Mouse (Mus musculus) lung, embryonic 14.5 days (tissue): ENCODE data around the gene Nsfl1c. TPM values are rescaled to one million over a fixed set of nuclear protein-coding genes. Genes with fewer than 3 reads are reported as not detected.

Experiments used
- ATAC-seq: fragments of 200-750 bp; cut with Nextera tagmentation; 2 replicates; pipeline ENCODE4 v1.8.0; 2017; ENCODE audit warnings: mild to moderate bottlenecking, moderate TSS enrichment, moderate library complexity; ENCODE audit not compliant: insufficient read depth
- DNase-seq: peaks from one replicate; pipeline ENCODE4 v3.0.0-alpha.2; 2015
- H3K27ac ChIP-seq: fragments of 300-500 bp; sonication (generic); 2 replicates; pipeline ENCODE4 v1.5.1; 2014; ENCODE audit warnings: low read depth, mild to moderate bottlenecking, moderate library complexity
- H3K27me3 ChIP-seq: fragments of 300-500 bp; sonication (generic); 2 replicates; pipeline ENCODE4 v1.6.1; 2014; ENCODE audit warnings: low read length, control low read depth; ENCODE audit not compliant: insufficient read depth
- H3K36me3 ChIP-seq: fragments of 300-500 bp; sonication (generic); 2 replicates; pipeline ENCODE4 v1.6.1; 2014; ENCODE audit warnings: control low read depth; ENCODE audit not compliant: insufficient read depth
- H3K4me1 ChIP-seq: fragments of 300-500 bp; sonication (generic); 2 replicates; pipeline ENCODE4 v1.6.1; 2014; ENCODE audit warnings: antibody characterized with exemption, control low read depth; ENCODE audit not compliant: insufficient read depth
- H3K4me2 ChIP-seq: fragments of 300-500 bp; sonication (generic); 2 replicates; pipeline ENCODE4 v1.6.1; 2014; ENCODE audit warnings: mild to moderate bottlenecking
- H3K4me3 ChIP-seq: fragments of 300-500 bp; sonication (generic); 2 replicates; pipeline ENCODE4 v1.5.1; 2014; ENCODE audit warnings: low read depth, low read length
- H3K9ac ChIP-seq: fragments of 300-500 bp; sonication (generic); 2 replicates; pipeline ENCODE4 v1.6.1; 2014
- H3K9me3 ChIP-seq: fragments of 300-500 bp; sonication (generic); 2 replicates; pipeline ENCODE4 v1.6.1; 2016; ENCODE audit warnings: low read depth, low read length, control low read depth
- CTCF ChIP-seq: IDR thresholded peaks from 2 replicates; pipeline ENCODE4 v1.5.1; 2016; ENCODE audit warnings: antibody characterized with exemption, low read depth
- WGBS: fragments of 180-500 bp; shearing (Covaris S2); extraction: QIAGEN DNeasy Blood & Tissue Kit; methylation state at CpG from one replicate; pipeline ENCODE4 v1.1.7; 2014; 5-methylcytosine and 5-hydroxymethylcytosine counted together
- polyA plus RNA-seq: library from polyadenylated mRNA; unstranded; fragments of >200 nt; fragmentation: Nextera tagmentation; extraction: Ambion mirVana; gene quantifications from 2 replicates; pipeline ENCODE4 v1.2.1, GENCODE M21; 2014

Nsfl1c gene
- polyA plus RNA-seq, 1 experiment from 2014 or later: 237 TPM

DNA sequence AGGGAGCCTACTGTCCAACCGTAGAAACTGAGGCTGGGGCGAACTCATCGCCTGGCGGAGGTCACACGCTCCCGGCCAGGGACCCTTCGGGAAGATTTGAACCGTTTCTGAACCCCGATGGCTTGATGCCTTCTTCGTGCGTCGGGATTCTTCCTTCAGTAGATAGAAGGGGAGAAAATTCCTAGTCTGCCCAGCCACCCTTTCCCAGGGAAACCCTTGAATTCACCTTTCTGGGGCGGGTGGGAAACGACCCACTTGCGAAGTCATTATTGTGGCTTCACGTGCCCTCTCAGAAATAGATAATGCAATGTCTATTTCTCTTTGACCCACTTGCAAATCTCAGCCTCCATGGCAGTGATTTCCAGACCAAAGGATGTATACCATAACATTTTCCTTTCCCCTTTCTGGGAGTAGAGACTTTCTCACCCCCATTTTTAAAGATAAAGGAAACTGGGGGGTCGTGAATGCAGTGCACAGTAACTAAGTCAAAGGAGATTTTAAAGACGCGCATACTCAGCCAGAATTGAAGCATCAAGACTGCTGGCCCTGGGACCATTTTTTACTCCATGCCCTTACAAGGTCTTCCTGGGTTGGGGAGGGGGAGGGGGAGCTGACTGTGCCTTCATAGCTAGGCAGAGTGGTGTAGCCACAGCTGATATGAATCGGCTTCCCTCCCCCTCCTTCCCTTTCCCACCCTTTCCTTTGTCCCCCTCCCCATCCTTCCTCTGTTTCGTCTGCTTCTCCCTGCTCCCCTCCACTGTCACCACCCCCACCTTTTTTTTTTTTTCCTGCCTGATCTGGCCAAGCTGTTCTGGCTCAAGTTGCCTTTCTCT is 49.3 kb downstream of the Nsfl1c start:
- ATAC-seq (peak; percentile 36; the same call in 1 of the 2 replicates), DNase-seq (peak; percentile 69)
- Histone ChIP-seq H3K4me2 (peak overlapping the region; percentile 72), H3K4me3 (peak overlapping the region; percentile 94), H3K4me1 (peaks cover 11% of the 10 kb centered on the region), H3K9me3 (no peaks in the 10 kb centered on the region), H3K27me3 (no peaks in the 10 kb centered on the region), H3K9ac (peak overlapping the region; percentile 97), H3K27ac (peak overlapping the region; percentile 95), H3K36me3 (peaks cover 41% of the 10 kb centered on the region)
- under 1% methylated on average over 21 of the region's 21 CpGs for WGBS
- TF ChIP-seq CTCF: no peak

DNA sequence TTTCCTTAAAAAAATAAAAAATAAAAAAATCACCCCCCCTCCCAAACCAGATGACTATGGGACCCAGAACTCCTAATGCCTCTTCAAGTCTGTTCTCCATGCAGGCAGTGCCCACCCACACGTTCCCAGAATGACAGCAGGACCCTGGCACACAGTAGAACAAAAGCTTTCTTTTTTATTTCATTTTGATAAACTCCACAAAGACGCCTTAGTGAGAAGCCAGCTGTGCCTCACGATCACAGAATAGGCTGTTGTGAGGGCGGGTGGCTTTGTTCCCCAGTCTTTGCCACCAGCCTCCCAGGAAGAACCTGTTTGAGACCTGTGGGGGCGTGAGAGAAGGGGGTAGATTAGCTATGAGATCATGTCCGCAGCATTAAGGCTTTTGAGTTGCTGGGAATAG is 50.7 kb downstream of the Nsfl1c start:
- DNase-seq (no peak), ATAC-seq (no peak)
- peaks cover 11% of the 10 kb centered on the region for H3K4me1 ChIP-seq
- H3K9ac ChIP-seq: no peak overlapping the region
- no peak overlapping the region for H3K27ac ChIP-seq
- H3K4me3 ChIP-seq: peak overlapping the region; percentile 94
- TF ChIP-seq CTCF: no peak
- H3K4me2 ChIP-seq: peak overlapping the region; percentile 72
- peaks cover 53% of the 10 kb centered on the region for H3K36me3 ChIP-seq
- no peaks in the 10 kb centered on the region for H3K9me3 ChIP-seq
- no peaks in the 10 kb centered on the region for H3K27me3 ChIP-seq
- 64% methylated on average over 6 of the region's 6 CpGs for WGBS

- no peak for TF ChIP-seq CTCF
- Histone ChIP-seq H3K27ac (no peak overlapping the region), H3K4me2 (no peak overlapping the region), H3K9ac (no peak overlapping the region), H3K27me3 (no peaks in the 10 kb centered on the region), H3K36me3 (peaks cover 70% of the 10 kb centered on the region), H3K4me1 (peaks cover 7% of the 10 kb centered on the region), H3K9me3 (no peaks in the 10 kb centered on the region), H3K4me3 (no peak overlapping the region)
- no peak for ATAC-seq
- 84% methylated on average over 4 of the region's 4 CpGs for WGBS
- DNase-seq: no peak
Measured at GRCm38 (mm10) chr2:151546571-151546970, 52.6 kb downstream of the Nsfl1c start.

DNA sequence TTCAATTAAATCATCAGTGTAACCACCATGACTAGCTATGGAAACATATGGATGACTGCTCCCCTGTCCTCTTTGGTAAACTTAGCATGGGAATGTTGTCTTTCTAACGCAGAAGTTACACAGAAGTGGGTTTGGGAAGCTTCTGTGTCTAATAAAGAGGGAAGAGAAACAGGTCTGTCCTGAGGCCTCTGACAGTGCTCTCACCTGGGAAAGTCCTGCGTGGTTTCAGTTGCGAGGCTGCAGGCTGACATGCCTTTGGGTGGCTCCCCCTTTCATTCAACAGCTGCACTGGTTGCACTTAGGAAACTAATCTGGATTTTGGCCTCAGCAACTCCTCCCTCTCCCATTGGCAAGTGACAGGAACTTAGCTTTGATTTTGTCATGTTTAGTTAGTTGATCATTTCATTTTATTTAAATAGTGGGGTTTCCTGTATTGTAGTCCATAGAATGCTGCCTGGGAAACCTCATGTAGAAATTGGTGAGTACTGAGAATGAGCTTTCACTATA is 55.7 kb downstream of the Nsfl1c start:
- DNase-seq: no peak
- no peak overlapping the region for H3K4me2 ChIP-seq
- TF ChIP-seq CTCF: no peak
- peaks cover 90% of the 10 kb centered on the region for H3K36me3 ChIP-seq
- H3K4me3 ChIP-seq: no peak overlapping the region
- 96% methylated on average over 3 of the region's 3 CpGs for WGBS
- H3K27me3 ChIP-seq: no peaks in the 10 kb centered on the region
- no peak overlapping the region for H3K27ac ChIP-seq
- ATAC-seq: no peak
- peaks cover 4% of the 10 kb centered on the region for H3K4me1 ChIP-seq
- H3K9ac ChIP-seq: no peak overlapping the region
- no peaks in the 10 kb centered on the region for H3K9me3 ChIP-seq

Other genes with a start within 250 kb of the Nsfl1c start
- gene 4921509C19Rik, start 18.0 kb upstream of the Nsfl1c start, polyA plus RNA-seq: not detected in 2 replicates
- 861 and 873 TPM in 2 replicates for gene Fkbp1a, start 48.3 kb downstream of the Nsfl1c start, polyA plus RNA-seq
- 0.86 and 0.88 TPM in 2 replicates for gene Sdcbp2, start 78.4 kb downstream of the Nsfl1c start, polyA plus RNA-seq
- gene Snph, start 138.4 kb downstream of the Nsfl1c start, polyA plus RNA-seq: 0.36 and 0.65 TPM in 2 replicates
- not detected in 2 replicates for gene Rad21l, start 174.4 kb downstream of the Nsfl1c start, polyA plus RNA-seq
- gene Tmem74b, start 207.8 kb downstream of the Nsfl1c start, polyA plus RNA-seq: 1.5 and 1.9 TPM in 2 replicates